Mouse (Mus musculus): ENCODE data around the gene Nek1. TPM values are rescaled to one million over a fixed set of nuclear protein-coding genes. Genes with fewer than 3 reads are reported as not detected.
"Not testable (repeated sequence)": the region's sequence is repeated elsewhere in the genome, so short reads cannot be mapped to it uniquely, and the experiment has no call there.

Nek1 gene
- polyA plus RNA-seq, 1 experiment, result 8.0 TPM

DNA sequence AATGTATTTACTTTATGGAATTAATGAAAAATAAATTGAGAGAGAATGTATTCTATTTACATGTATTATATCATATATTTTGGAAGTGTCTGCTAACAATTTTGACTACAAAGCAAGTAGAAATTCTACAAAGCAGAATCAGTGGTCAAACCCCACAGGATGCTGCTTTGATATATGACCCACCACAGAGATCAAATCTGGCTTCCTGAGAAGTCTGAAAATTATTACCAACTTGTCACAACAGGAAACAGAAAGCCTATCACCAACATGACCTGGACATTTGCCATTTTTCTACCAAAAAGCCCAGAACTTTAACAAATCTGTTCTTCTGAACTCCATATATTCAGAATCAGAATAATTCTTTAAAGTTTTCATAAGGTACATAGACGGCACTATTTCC lies 11.6 kb upstream of the Nek1 start:
- Histone ChIP-seq H3K27ac (ENCODE audit: control insufficient read depth, insufficient read depth, low read length) (no peak overlapping the region), H3K4me3 (ENCODE audit: control insufficient read depth, insufficient read depth, low read length) (no peak overlapping the region), H3K36me3 (ENCODE audit: control insufficient read depth, insufficient read depth, low read length) (no peaks in the 10 kb centered on the region), H3K27me3 (ENCODE audit: control insufficient read depth, insufficient read depth, low read length) (no peaks in the 10 kb centered on the region), H3K4me1 (replicated peaks; ENCODE audit: control insufficient read depth, insufficient read depth, low read length) (peaks cover 2% of the 10 kb centered on the region; the same call in 1 of the 2 replicates)
- WGBS, result 20% methylated on average over 1 of the region's 1 CpGs
- TF ChIP-seq POLR2A (IDR thresholded peaks at IDR 0.05; ENCODE audit: control insufficient read depth, extremely low read depth, insufficient read depth, low read length, poor library complexity), result no peak
- TF ChIP-seq CTCF (IDR thresholded peaks at IDR 0.05; ENCODE audit: borderline replicate concordance, control insufficient read depth, extremely low read depth, insufficient read depth, low read length, poor library complexity), result no peak
- no peak for DNase-seq

DNA sequence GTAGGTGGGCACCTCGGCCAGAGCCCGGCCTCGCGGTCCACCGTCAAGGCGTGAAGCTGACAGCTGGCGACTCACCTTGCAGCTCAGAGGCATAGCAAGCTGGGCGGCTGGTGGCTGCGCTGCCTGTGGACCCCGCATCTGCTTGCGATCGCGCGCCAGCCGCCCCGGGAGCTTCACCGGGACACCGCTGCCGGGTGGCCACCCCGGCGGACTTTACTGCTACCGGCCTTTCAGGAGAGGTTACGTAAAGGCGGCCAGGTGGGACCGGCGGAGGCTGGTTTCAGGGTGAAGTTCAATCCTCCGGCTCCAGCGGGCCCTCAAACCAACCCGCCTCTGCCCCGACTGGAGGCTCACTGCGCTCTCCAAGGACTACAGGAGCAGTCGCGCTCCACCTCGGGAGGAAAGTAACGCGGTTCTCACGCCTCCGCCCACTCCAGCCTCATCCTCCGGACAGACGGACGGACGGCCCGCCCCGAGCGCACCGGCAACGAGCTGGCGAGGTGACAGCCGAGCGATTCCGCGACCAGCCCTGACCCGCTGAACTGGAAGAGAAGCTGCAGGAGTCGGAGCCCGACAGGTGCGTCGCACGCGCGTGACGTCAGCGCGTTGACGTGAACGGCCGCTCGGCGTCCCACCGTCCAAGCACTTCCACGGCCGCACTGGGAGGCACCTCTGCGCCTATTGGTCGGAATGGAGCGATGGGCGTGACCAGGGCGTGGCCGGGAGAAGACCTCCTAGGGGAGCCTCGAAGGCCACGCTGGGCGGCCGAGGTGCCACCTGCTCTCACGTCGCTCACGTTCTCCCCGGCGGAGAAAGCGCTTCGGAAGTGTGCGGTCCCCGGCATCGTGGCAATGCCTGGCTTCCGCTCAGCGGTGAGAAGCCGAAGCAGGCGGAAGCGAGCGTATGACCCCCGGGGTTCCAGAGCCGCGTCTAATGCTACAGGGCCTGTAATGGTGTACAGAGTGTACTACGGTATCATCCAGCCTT lies 10.0 kb upstream of the Nek1 start, which contains the start of gene Clcn3:
Clcn3 (minus strand) TSS at position 600 of the 987 bp plus-strand sequence.
- TF ChIP-seq CTCF (IDR thresholded peaks at IDR 0.05; ENCODE audit: borderline replicate concordance, control insufficient read depth, extremely low read depth, insufficient read depth, low read length, poor library complexity) (peak; percentile 54; the same call in 1 of the 2 replicates), POLR2A (IDR thresholded peaks at IDR 0.05; ENCODE audit: control insufficient read depth, extremely low read depth, insufficient read depth, low read length, poor library complexity) (peak; percentile 71)
- H3K27me3 ChIP-seq (ENCODE audit: control insufficient read depth, insufficient read depth, low read length), result no peaks in the 10 kb centered on the region
- peak within 1 kb of the TSS; percentile 70 for H3K4me3 ChIP-seq (ENCODE audit: control insufficient read depth, insufficient read depth, low read length)
- peaks cover 2% of the 10 kb centered on the region; the same call in 1 of the 2 replicates for H3K4me1 ChIP-seq (replicated peaks; ENCODE audit: control insufficient read depth, insufficient read depth, low read length)
- DNase-seq, result peak; percentile 99
- WGBS, result under 1% methylated on average over 101 of the region's 101 CpGs
- H3K27ac ChIP-seq (ENCODE audit: control insufficient read depth, insufficient read depth, low read length), result peak within 1 kb of the TSS; percentile 89
- no peaks in the 10 kb centered on the region for H3K36me3 ChIP-seq (ENCODE audit: control insufficient read depth, insufficient read depth, low read length)

DNA sequence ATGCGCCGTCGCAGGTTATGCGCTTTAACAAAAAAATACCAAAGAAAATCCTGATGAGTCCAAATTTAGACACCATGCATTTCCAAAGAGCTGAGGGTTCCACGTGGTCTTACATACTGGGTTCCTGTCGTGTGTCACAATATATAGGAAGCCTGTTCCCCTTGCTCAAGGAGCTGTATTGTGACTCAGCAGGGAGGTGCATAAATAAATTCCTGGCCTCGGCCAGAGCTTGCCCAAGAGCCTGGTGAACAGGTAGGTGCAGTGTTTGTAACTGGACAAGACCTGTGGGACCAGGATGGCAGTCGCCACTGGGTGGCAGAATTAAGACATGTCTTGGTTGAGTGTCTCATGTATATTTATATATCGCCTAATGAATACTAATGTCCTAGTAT lies 9.3 kb upstream of the Nek1 start:
- TF ChIP-seq CTCF (IDR thresholded peaks at IDR 0.05; ENCODE audit: borderline replicate concordance, control insufficient read depth, extremely low read depth, insufficient read depth, low read length, poor library complexity), result no peak
- no peak for TF ChIP-seq POLR2A (IDR thresholded peaks at IDR 0.05; ENCODE audit: control insufficient read depth, extremely low read depth, insufficient read depth, low read length, poor library complexity)
- WGBS, result 8% methylated on average over 9 of the region's 9 CpGs
- Histone ChIP-seq H3K27me3 (ENCODE audit: control insufficient read depth, insufficient read depth, low read length) (no peaks in the 10 kb centered on the region), H3K4me1 (replicated peaks; ENCODE audit: control insufficient read depth, insufficient read depth, low read length) (peaks cover 2% of the 10 kb centered on the region; the same call in 1 of the 2 replicates), H3K36me3 (ENCODE audit: control insufficient read depth, insufficient read depth, low read length) (no peaks in the 10 kb centered on the region), H3K27ac (ENCODE audit: control insufficient read depth, insufficient read depth, low read length) (peak overlapping the region; percentile 89), H3K4me3 (ENCODE audit: control insufficient read depth, insufficient read depth, low read length) (peak overlapping the region; percentile 70)
- DNase-seq, result peak; percentile 63

- WGBS, result 95% methylated on average over 17 of the region's 17 CpGs
These were observed 8.6 kb upstream of the Nek1 start for GRCm38 (mm10) chr8:60984260-60985010.

DNA sequence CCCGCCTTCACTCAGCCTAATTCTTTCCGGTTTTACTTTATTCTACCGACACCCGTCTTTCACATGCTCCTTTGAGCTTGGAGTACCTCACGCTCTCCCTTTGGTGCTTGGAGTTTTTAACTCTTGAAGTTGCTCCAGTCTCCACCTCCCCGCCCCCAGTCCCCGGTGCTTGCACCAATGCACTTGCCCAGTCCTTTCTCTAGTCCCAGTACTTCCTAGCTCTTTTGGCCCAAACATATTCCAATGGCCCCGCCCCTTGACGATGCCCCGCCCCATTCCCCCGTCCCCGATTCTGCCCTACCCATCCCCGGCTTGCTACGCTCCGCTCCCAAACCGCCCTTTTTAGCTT lies 460 bp upstream of the Nek1 start:
- peak overlapping the region; percentile 84 for H3K4me3 ChIP-seq (ENCODE audit: control insufficient read depth, insufficient read depth, low read length)
- 0 out of 2 replicates have a peak, but pooled peaks cover 2% of the 10 kb centered on the region for H3K4me1 ChIP-seq (replicated peaks; ENCODE audit: control insufficient read depth, insufficient read depth, low read length)
- WGBS, result under 1% methylated on average over 16 of the region's 16 CpGs
- no peak for TF ChIP-seq CTCF (IDR thresholded peaks at IDR 0.05; ENCODE audit: borderline replicate concordance, control insufficient read depth, extremely low read depth, insufficient read depth, low read length, poor library complexity)
- no peak for TF ChIP-seq POLR2A (IDR thresholded peaks at IDR 0.05; ENCODE audit: control insufficient read depth, extremely low read depth, insufficient read depth, low read length, poor library complexity)
- peak; percentile 70 for DNase-seq
- H3K27ac ChIP-seq (ENCODE audit: control insufficient read depth, insufficient read depth, low read length), result peak overlapping the region; percentile 77
- H3K27me3 ChIP-seq (ENCODE audit: control insufficient read depth, insufficient read depth, low read length), result no peaks in the 10 kb centered on the region
- no peaks in the 10 kb centered on the region for H3K36me3 ChIP-seq (ENCODE audit: control insufficient read depth, insufficient read depth, low read length)

More at GRCm38 (mm10) chr8:60984260-60985010, 8.6 kb upstream of the Nek1 start:
- DNase-seq; H3K27ac ChIP-seq (ENCODE audit: control insufficient read depth, insufficient read depth, low read length); H3K4me1 ChIP-seq (replicated peaks; ENCODE audit: control insufficient read depth, insufficient read depth, low read length); H3K27me3 ChIP-seq (ENCODE audit: control insufficient read depth, insufficient read depth, low read length); H3K4me3 ChIP-seq (ENCODE audit: control insufficient read depth, insufficient read depth, low read length); H3K36me3 ChIP-seq (ENCODE audit: control insufficient read depth, insufficient read depth, low read length): not testable (repeated sequence)

GRCm38 (mm10) chr8:60993639-60993986 lies 618 bp downstream of the Nek1 start:
- no peaks in the 10 kb centered on the region for H3K36me3 ChIP-seq (ENCODE audit: control insufficient read depth, insufficient read depth, low read length)
- WGBS, result 2% methylated on average over 12 of the region's 12 CpGs
- DNase-seq, result no peak
- H3K4me3 ChIP-seq (ENCODE audit: control insufficient read depth, insufficient read depth, low read length), result peak overlapping the region; percentile 88
- no peaks in the 10 kb centered on the region for H3K27me3 ChIP-seq (ENCODE audit: control insufficient read depth, insufficient read depth, low read length)
- TF ChIP-seq CTCF (IDR thresholded peaks at IDR 0.05; ENCODE audit: borderline replicate concordance, control insufficient read depth, extremely low read depth, insufficient read depth, low read length, poor library complexity) (no peak), POLR2A (IDR thresholded peaks at IDR 0.05; ENCODE audit: control insufficient read depth, extremely low read depth, insufficient read depth, low read length, poor library complexity) (no peak)
- peak overlapping the region; percentile 46 for H3K27ac ChIP-seq (ENCODE audit: control insufficient read depth, insufficient read depth, low read length)
- 0 out of 2 replicates have a peak, but pooled peaks cover 2% of the 10 kb centered on the region for H3K4me1 ChIP-seq (replicated peaks; ENCODE audit: control insufficient read depth, insufficient read depth, low read length)
